Mouse (Mus musculus): Measurements from ENCODE around the gene AC161166.1. TPM values are rescaled to one million over a fixed set of nuclear protein-coding genes. Genes with fewer than 3 reads are reported as not detected.

Gene AC161166.1
- polyA plus RNA-seq, 1 experiment from 2014 or later = 1.1 TPM

- Histone ChIP-seq H3K9ac (ENCODE audit: low read depth, low read length) (0 out of 2 replicates have a peak overlapping the region, but pooled peaks have one; percentile 5), H3K36me3 (ENCODE audit: control insufficient read depth, insufficient read depth, low read length) (no peaks in the 10 kb centered on the region), H3K4me3 (ENCODE audit: low read length) (no peak overlapping the region), H3K4me1 (ENCODE audit: control insufficient read depth, insufficient read depth, low read depth, low read length) (peaks cover 7% of the 10 kb centered on the region), H3K9me3 (ENCODE audit: control insufficient read depth, low read length) (no peaks in the 10 kb centered on the region), H3K4me2 (ENCODE audit: low read length) (peak overlapping the region; percentile 28; the same call in 1 of the 2 replicates), H3K27me3 (replicated peaks; ENCODE audit: control insufficient read depth, insufficient read depth, low read length) (no peaks in the 10 kb centered on the region), H3K27ac (ENCODE audit: low read depth, low read length) (no peak overlapping the region)
- ATAC-seq = no peak
- 24% methylated on average over 21 of the region's 21 CpGs for WGBS
Measured at GRCm38 (mm10) chr7:24474811-24475506, 37.3 kb downstream of the AC161166.1 start.

GRCm38 (mm10) chr7:24473913-24474529 lies 38.2 kb downstream of the AC161166.1 start:
- Histone ChIP-seq H3K36me3 (ENCODE audit: control insufficient read depth, insufficient read depth, low read length) (no peaks in the 10 kb centered on the region), H3K9ac (ENCODE audit: low read depth, low read length) (no peak overlapping the region), H3K4me2 (ENCODE audit: low read length) (no peak overlapping the region), H3K27ac (ENCODE audit: low read depth, low read length) (no peak overlapping the region), H3K9me3 (ENCODE audit: control insufficient read depth, low read length) (no peaks in the 10 kb centered on the region), H3K27me3 (replicated peaks; ENCODE audit: control insufficient read depth, insufficient read depth, low read length) (no peaks in the 10 kb centered on the region), H3K4me3 (ENCODE audit: low read length) (no peak overlapping the region), H3K4me1 (ENCODE audit: control insufficient read depth, insufficient read depth, low read depth, low read length) (peaks cover 3% of the 10 kb centered on the region)
- 0 out of 2 replicates have a peak, but pooled peaks have one; percentile 16 for ATAC-seq
- WGBS = 36% methylated on average over 10 of the region's 10 CpGs

GRCm38 (mm10) chr7:24472937-24473336 lies 39.3 kb downstream of the AC161166.1 start:
- Histone ChIP-seq H3K4me2 (ENCODE audit: low read length) (no peak overlapping the region), H3K9ac (ENCODE audit: low read depth, low read length) (no peak overlapping the region), H3K27me3 (replicated peaks; ENCODE audit: control insufficient read depth, insufficient read depth, low read length) (no peaks in the 10 kb centered on the region), H3K9me3 (ENCODE audit: control insufficient read depth, low read length) (no peaks in the 10 kb centered on the region), H3K4me3 (ENCODE audit: low read length) (no peak overlapping the region), H3K27ac (ENCODE audit: low read depth, low read length) (no peak overlapping the region), H3K36me3 (ENCODE audit: control insufficient read depth, insufficient read depth, low read length) (no peaks in the 10 kb centered on the region), H3K4me1 (ENCODE audit: control insufficient read depth, insufficient read depth, low read depth, low read length) (peaks cover 3% of the 10 kb centered on the region)
- WGBS = 71% methylated on average over 7 of the region's 7 CpGs
- ATAC-seq = no peak

GRCm38 (mm10) chr7:24472442-24472841 lies 39.8 kb downstream of the AC161166.1 start:
- no peak overlapping the region for H3K9ac ChIP-seq (ENCODE audit: low read depth, low read length)
- no peak overlapping the region for H3K4me2 ChIP-seq (ENCODE audit: low read length)
- no peak overlapping the region for H3K27ac ChIP-seq (ENCODE audit: low read depth, low read length)
- H3K9me3 ChIP-seq (ENCODE audit: control insufficient read depth, low read length) = no peaks in the 10 kb centered on the region
- ATAC-seq = peak; percentile 27; the same call in 1 of the 2 replicates
- H3K36me3 ChIP-seq (ENCODE audit: control insufficient read depth, insufficient read depth, low read length) = no peaks in the 10 kb centered on the region
- peaks cover 3% of the 10 kb centered on the region for H3K4me1 ChIP-seq (ENCODE audit: control insufficient read depth, insufficient read depth, low read depth, low read length)
- WGBS = 72% methylated on average over 6 of the region's 6 CpGs
- H3K27me3 ChIP-seq (replicated peaks; ENCODE audit: control insufficient read depth, insufficient read depth, low read length) = no peaks in the 10 kb centered on the region
- no peak overlapping the region for H3K4me3 ChIP-seq (ENCODE audit: low read length)

GRCm38 (mm10) chr7:24470356-24470755 lies 41.9 kb downstream of the AC161166.1 start:
- no peak overlapping the region for H3K27ac ChIP-seq (ENCODE audit: low read depth, low read length)
- no peaks in the 10 kb centered on the region for H3K27me3 ChIP-seq (replicated peaks; ENCODE audit: control insufficient read depth, insufficient read depth, low read length)
- H3K4me2 ChIP-seq (ENCODE audit: low read length) = no peak overlapping the region
- H3K4me3 ChIP-seq (ENCODE audit: low read length) = no peak overlapping the region
- no peaks in the 10 kb centered on the region for H3K36me3 ChIP-seq (ENCODE audit: control insufficient read depth, insufficient read depth, low read length)
- no peaks in the 10 kb centered on the region for H3K9me3 ChIP-seq (ENCODE audit: control insufficient read depth, low read length)
- peaks cover 3% of the 10 kb centered on the region for H3K4me1 ChIP-seq (ENCODE audit: control insufficient read depth, insufficient read depth, low read depth, low read length)
- WGBS = 94% methylated on average over 7 of the region's 7 CpGs
- no peak for ATAC-seq
- no peak overlapping the region for H3K9ac ChIP-seq (ENCODE audit: low read depth, low read length)

GRCm38 (mm10) chr7:24469126-24469525 lies 43.1 kb downstream of the AC161166.1 start:
- Histone ChIP-seq H3K27me3 (replicated peaks; ENCODE audit: control insufficient read depth, insufficient read depth, low read length) (no peaks in the 10 kb centered on the region), H3K9me3 (ENCODE audit: control insufficient read depth, low read length) (no peaks in the 10 kb centered on the region), H3K4me1 (ENCODE audit: control insufficient read depth, insufficient read depth, low read depth, low read length) (no peaks in the 10 kb centered on the region), H3K27ac (ENCODE audit: low read depth, low read length) (no peak overlapping the region), H3K36me3 (ENCODE audit: control insufficient read depth, insufficient read depth, low read length) (no peaks in the 10 kb centered on the region), H3K4me2 (ENCODE audit: low read length) (no peak overlapping the region), H3K4me3 (ENCODE audit: low read length) (no peak overlapping the region), H3K9ac (ENCODE audit: low read depth, low read length) (no peak overlapping the region)
- 82% methylated on average over 3 of the region's 3 CpGs for WGBS
- ATAC-seq = no peak

GRCm38 (mm10) chr7:24467886-24468285 lies 44.4 kb downstream of the AC161166.1 start:
- H3K9ac ChIP-seq (ENCODE audit: low read depth, low read length) = no peak overlapping the region
- WGBS = 89% methylated on average over 5 of the region's 5 CpGs
- no peak for ATAC-seq
- H3K4me3 ChIP-seq (ENCODE audit: low read length) = no peak overlapping the region
- H3K27ac ChIP-seq (ENCODE audit: low read depth, low read length) = no peak overlapping the region
- no peaks in the 10 kb centered on the region for H3K36me3 ChIP-seq (ENCODE audit: control insufficient read depth, insufficient read depth, low read length)
- no peak overlapping the region for H3K4me2 ChIP-seq (ENCODE audit: low read length)
- H3K4me1 ChIP-seq (ENCODE audit: control insufficient read depth, insufficient read depth, low read depth, low read length) = 0 out of 2 replicates have a peak, but pooled peaks cover 2% of the 10 kb centered on the region
- no peaks in the 10 kb centered on the region for H3K27me3 ChIP-seq (replicated peaks; ENCODE audit: control insufficient read depth, insufficient read depth, low read length)
- no peaks in the 10 kb centered on the region for H3K9me3 ChIP-seq (ENCODE audit: control insufficient read depth, low read length)

GRCm38 (mm10) chr7:24466835-24467234 lies 45.4 kb downstream of the AC161166.1 start:
- WGBS = 92% methylated on average over 6 of the region's 6 CpGs
- Histone ChIP-seq H3K4me2 (ENCODE audit: low read length) (no peak overlapping the region), H3K9ac (ENCODE audit: low read depth, low read length) (no peak overlapping the region), H3K4me1 (ENCODE audit: control insufficient read depth, insufficient read depth, low read depth, low read length) (peaks cover 3% of the 10 kb centered on the region; the same call in 1 of the 2 replicates), H3K36me3 (ENCODE audit: control insufficient read depth, insufficient read depth, low read length) (no peaks in the 10 kb centered on the region), H3K9me3 (ENCODE audit: control insufficient read depth, low read length) (no peaks in the 10 kb centered on the region), H3K27me3 (replicated peaks; ENCODE audit: control insufficient read depth, insufficient read depth, low read length) (no peaks in the 10 kb centered on the region; the same call in 1 of the 2 replicates), H3K27ac (ENCODE audit: low read depth, low read length) (no peak overlapping the region), H3K4me3 (ENCODE audit: low read length) (no peak overlapping the region)
- no peak for ATAC-seq

Measured in hindbrain, embryonic 16.5 days (tissue).